Mouse (Mus musculus): ENCODE data around the gene Emilin1.

Gene Emilin1

DNA sequence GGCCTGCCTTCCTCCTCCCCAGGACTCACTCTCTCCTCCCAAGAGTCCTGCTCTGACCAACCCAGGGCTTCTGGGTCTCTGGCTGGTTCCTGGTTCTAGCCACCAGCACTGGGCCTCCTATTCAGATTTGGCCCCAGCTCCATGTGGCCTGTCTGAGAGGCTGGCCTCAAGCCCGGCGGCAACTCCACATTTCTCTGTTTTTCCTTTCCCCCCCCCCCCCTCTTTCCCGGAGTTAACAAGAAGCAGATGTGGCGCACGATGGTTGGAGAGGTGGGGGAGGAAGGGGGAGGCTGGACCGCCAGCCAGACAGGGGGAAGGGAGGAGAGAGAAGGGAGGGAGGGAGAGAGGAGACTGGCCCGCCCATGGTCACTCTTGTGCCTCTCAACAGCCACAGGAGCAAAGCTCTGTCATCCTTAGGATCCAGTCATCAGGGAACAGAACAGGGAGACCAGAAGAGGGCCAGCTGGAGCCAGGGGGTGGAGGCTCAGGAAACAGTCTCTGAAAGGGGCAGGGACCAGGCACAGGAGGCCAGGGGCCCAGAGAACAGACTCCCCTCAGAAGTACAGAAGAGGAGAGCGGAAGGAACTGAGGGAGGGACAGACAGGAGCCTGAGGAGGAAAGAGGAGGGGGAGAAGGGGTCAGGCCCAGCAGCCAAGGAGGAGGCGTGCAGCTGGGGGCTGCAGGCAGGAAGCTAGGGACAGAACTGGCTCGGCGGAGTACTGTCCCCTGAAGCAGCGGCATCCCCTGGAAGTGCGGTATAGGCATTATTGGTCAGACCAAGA, at the start of gene Emilin1:
Emilin1 (plus strand) TSS at position 343 of the 782 bp plus-strand sequence.
- ChIA-PET CTCF (interaction anchor here (0.7 to 1.8 kb wide), 8 partner anchors 8 to 138 kb away, joined by 3 to 10 read pairs (median 4); partner anchors contain the start of gene Khk (in 2 of the 4)), POLR2A (interaction anchor here (0.5 to 30.7 kb wide), 35 partner anchors 9 to 715 kb away, joined by 3 to 838 read pairs (median 4); partner anchors contain the start of genes Agbl5 (in 3 of the 4), Atraid (in 2 of the 4), Slc5a6 (in 2 of the 4) and Cad (in 1 of the 4))

- POLR2A ChIA-PET: interaction anchor here in 3 of 4 experiments (0.6 to 4.4 kb wide), 30 partner anchors 10 to 316 kb away, joined by 3 to 42 read pairs (median 4); partner anchors contain the start of genes Agbl5 (in 2 of the 3), Ost4 (in 2 of the 3), Atraid (in 1 of the 3) and Gm29609 (in 1 of the 3)
- CTCF ChIA-PET: interaction anchor here (0.5 to 2.2 kb wide), 21 partner anchors 10 to 263 kb away, joined by 3 to 8 read pairs (median 4); partner anchors contain the start of genes Khk (in 2 of the 4), Agbl5 (in 1 of the 4), Cgref1 (in 1 of the 4) and Dpysl5 (in 1 of the 4)
Observed at GRCm38 (mm10) chr5:30863852-30864251, 49.4 kb upstream of the Emilin1 start.

DNA sequence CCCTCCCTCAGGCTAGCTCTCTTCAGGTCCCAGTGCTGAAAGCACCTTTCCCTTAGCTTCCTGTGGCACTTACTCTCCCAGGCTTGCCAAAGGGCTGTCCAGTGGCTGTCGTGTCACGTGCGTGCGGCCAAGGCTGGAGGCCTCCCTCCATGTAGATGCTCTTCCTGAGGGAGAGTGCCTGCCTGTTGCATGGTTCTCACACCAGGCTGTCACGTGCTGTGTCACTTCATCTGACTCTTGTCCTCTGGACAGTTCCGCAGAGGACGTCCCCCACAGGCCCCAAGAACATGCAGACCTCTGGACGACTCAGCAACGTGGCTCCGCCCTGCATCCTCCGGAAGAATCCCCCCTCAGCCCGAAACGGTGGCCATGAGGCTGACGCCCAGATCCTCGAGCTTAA, 48.9 kb upstream of the Emilin1 start:
- ChIA-PET CTCF (interaction anchor here (0.5 to 2.2 kb wide), 23 partner anchors 9 to 262 kb away, joined by 3 to 8 read pairs (median 4); partner anchors contain the start of genes Khk (in 2 of the 4), Agbl5 (in 1 of the 4), Cgref1 (in 1 of the 4) and Dpysl5 (in 1 of the 4)), POLR2A (interaction anchor here (0.5 to 4.4 kb wide), 32 partner anchors 10 to 316 kb away, joined by 3 to 42 read pairs (median 4); partner anchors contain the start of genes Agbl5 (in 2 of the 4), Ost4 (in 2 of the 4), Atraid (in 1 of the 4) and Gm29609 (in 1 of the 4))

DNA sequence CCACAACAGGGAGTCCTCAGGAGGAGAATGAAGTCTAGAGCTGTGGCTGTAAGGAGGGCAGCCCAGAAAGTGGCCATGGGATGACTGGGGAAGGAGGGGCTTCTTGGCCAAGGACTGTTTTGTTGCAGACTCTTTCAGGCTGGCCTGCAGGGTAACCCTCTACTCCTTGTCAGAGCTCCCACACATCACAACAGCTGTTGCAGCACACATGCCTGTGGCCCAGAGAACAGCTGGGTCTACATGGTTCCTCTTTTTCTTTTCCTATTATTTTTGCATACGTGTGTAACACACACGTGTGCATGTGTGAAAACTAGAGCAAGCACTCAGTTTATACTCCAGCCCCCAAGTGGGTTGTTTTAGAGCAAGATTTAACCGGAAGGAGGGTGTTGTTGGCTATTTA, 46.3 kb upstream of the Emilin1 start:
- POLR2A ChIA-PET: interaction anchor here in 2 of 4 experiments (0.5 to 1.1 kb wide), 2 partner anchors 12 to 15 kb away, joined by 3 read pairs; no protein-coding TSS in a partner anchor

DNA sequence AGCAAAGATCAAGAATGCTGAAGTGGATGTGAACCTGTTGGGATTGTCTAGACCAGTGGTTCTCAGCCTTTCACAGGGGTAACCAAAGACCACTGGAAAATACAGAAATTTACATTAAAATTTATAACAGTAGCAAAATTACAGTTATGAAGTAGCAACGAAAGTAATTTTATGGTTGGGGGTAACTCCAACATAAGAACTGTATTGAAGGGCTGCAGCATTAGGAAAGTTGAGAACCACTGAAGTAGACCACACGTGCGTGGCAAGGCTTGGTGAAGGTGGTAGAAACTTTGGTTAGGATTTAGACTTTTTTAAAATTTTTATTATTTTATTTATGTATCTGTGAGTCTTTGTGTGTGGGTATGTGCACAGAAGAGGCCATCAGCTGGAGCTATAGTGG, 45.5 kb upstream of the Emilin1 start, which contains the start of gene Tmem214:
Tmem214 (plus strand) TSS at position 301 of the 400 bp plus-strand sequence.
- ChIA-PET CTCF (no interaction called here), POLR2A (interaction anchor here in 2 of 4 experiments (1.5 to 16.7 kb wide), 6 partner anchors 9 to 155 kb away, joined by 4 to 222 read pairs (median 16); partner anchors contain the start of genes Agbl5 (in 2 of the 2) and Ost4 (in 1 of the 2))

More for the DNA sequence above, 46.3 kb upstream of the Emilin1 start:
- CTCF ChIA-PET: no interaction called here

DNA sequence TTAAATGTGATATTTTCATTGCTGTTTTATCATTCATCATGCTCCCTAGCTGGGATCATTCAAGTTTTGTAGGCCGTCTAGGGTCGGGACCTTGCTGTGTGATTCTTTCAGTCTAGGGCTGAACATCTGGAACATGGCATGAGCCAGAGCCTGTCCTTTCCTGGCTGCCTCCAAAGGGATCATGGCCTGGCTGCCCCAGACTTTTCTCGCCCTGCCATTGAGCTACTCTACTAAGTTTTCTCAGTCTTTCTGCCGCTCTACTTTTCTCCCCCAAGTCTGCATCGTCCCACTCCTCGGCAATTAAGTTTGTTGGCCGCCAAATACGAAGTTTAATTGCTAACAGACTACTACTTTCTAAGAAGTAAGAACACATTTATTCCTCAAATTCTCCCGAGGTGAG, 44.2 kb upstream of the Emilin1 start:
- CTCF ChIA-PET: interaction anchor here in 2 of 4 experiments (0.8 to 1.4 kb wide), 4 partner anchors 53 to 172 kb away, joined by 3 to 5 read pairs (median 4); partner anchors contain the start of gene Khk (in 1 of the 2)
- POLR2A ChIA-PET: interaction anchor here in 3 of 4 experiments (0.8 to 16.7 kb wide), 50 partner anchors 8 to 311 kb away, joined by 3 to 222 read pairs (median 4); partner anchors contain the start of genes Atraid (in 3 of the 3), Slc5a6 (in 3 of the 3), Agbl5 (in 2 of the 3) and Dpysl5 (in 2 of the 3)

GRCm38 (mm10) chr5:30869405-30870130, 43.6 kb upstream of the Emilin1 start:
- ChIA-PET POLR2A (interaction anchor here (0.6 to 16.7 kb wide), 54 partner anchors 8 to 464 kb away, joined by 3 to 222 read pairs (median 4); partner anchors contain the start of genes Atraid (in 3 of the 4), Slc5a6 (in 3 of the 4), Agbl5 (in 2 of the 4) and Dpysl5 (in 2 of the 4)), CTCF (interaction anchor here in 2 of 4 experiments (0.5 to 1.4 kb wide), 5 partner anchors 46 to 172 kb away, joined by 3 to 5 read pairs (median 4); partner anchors contain the start of gene Khk (in 1 of the 2))

DNA sequence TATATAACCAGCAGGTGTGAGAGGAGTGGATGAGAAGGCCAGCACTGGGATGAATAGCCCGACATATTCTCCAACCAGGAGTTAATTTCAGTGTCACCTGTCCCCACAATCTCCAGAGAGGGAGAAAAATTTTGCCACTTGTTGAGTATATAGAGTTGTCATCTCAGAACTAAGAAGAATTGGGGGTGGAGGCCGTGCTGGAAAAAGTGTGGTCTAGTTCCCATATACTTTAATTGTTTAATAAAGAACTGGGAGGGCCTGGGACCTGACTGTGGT, 43.1 kb upstream of the Emilin1 start:
- ChIA-PET POLR2A (interaction anchor here (0.6 to 16.7 kb wide), 52 partner anchors 8 to 464 kb away, joined by 3 to 222 read pairs (median 4); partner anchors contain the start of genes Agbl5 (in 2 of the 4), Atraid (in 2 of the 4), Emilin1 (in 2 of the 4) and Ost4 (in 2 of the 4)), CTCF (interaction anchor here in 2 of 4 experiments (0.5 to 1.4 kb wide), 3 partner anchors 45 to 128 kb away, joined by 4 to 5 read pairs (median 4); no protein-coding TSS in a partner anchor)

GRCm38 (mm10) chr5:30872574-30872973, 40.6 kb upstream of the Emilin1 start:
- POLR2A ChIA-PET: interaction anchor here in 3 of 4 experiments (0.9 to 16.7 kb wide), 6 partner anchors 15 to 57 kb away, joined by 3 to 222 read pairs (median 8); partner anchors contain the start of genes Agbl5 (in 2 of the 3) and Khk (in 1 of the 3)
- CTCF ChIA-PET: interaction anchor here in 1 of 4 experiments (1.2 kb wide), 1 partner anchor 45 kb away, joined by 4 read pairs; no protein-coding TSS in a partner anchor

DNA sequence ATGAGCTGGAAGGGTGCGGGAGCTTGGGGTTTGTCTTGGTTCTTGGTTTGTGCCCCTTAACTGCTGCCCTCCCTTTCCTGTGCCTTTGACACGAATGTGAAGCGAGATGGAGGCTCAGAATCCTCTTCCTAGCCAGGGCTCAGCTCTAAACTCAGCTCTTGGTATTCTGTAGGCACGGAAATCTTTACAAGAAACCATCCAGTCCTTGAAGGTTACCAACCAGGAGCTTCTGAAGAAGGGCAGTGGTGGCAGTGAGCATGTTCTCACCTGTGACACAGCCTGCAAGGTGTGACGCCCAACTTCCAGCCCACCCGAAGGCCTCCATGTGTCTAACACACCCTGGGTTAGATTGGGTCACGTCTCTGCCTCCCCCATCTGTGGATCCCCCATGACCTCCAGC, 38.8 kb upstream of the Emilin1 start:
- CTCF ChIA-PET: interaction anchor here in 3 of 4 experiments (0.6 to 1.2 kb wide), 5 partner anchors 22 to 174 kb away, joined by 3 to 4 read pairs (median 3); partner anchors contain the start of gene Atraid (in 1 of the 3)
- POLR2A ChIA-PET: interaction anchor here (0.6 to 16.7 kb wide), 12 partner anchors 10 to 157 kb away, joined by 3 to 222 read pairs (median 6); partner anchors contain the start of genes Agbl5 (in 2 of the 4) and Ost4 (in 2 of the 4)

GRCm38 (mm10) chr5:30878616-30879015, 34.6 kb upstream of the Emilin1 start:
- ChIA-PET POLR2A (interaction anchor here in 3 of 4 experiments (0.6 to 16.7 kb wide), 19 partner anchors 9 to 223 kb away, joined by 3 to 222 read pairs (median 4); partner anchors contain the start of genes Agbl5 (in 2 of the 3), Atraid (in 1 of the 3), Emilin1 (in 1 of the 3) and Khk (in 1 of the 3)), CTCF (interaction anchor here in 2 of 4 experiments (0.6 to 1.5 kb wide), 3 partner anchors 15 to 358 kb away, joined by 3 to 5 read pairs (median 4); no protein-coding TSS in a partner anchor)

GRCm38 (mm10) chr5:30879347-30879943, 33.8 kb upstream of the Emilin1 start:
- ChIA-PET POLR2A (interaction anchor here in 3 of 4 experiments (0.8 to 16.7 kb wide), 14 partner anchors 9 to 169 kb away, joined by 3 to 222 read pairs (median 6); partner anchors contain the start of genes Agbl5 (in 2 of the 3), Atraid (in 1 of the 3), Khk (in 1 of the 3) and Ost4 (in 1 of the 3)), CTCF (interaction anchor here in 3 of 4 experiments (0.6 to 1.7 kb wide), 7 partner anchors 11 to 359 kb away, joined by 3 to 6 read pairs (median 3); no protein-coding TSS in a partner anchor)

GRCm38 (mm10) chr5:30881839-30882238, 31.4 kb upstream of the Emilin1 start:
- CTCF ChIA-PET: interaction anchor here in 1 of 4 experiments (1.1 kb wide), 1 partner anchor 39 kb away, joined by 3 read pairs; the partner anchor contains the start of gene Khk
- POLR2A ChIA-PET: interaction anchor here (0.6 to 16.7 kb wide), 10 partner anchors 10 to 164 kb away, joined by 3 to 222 read pairs (median 4); partner anchors contain the start of genes Agbl5 (in 1 of the 4) and Ost4 (in 1 of the 4)

DNA sequence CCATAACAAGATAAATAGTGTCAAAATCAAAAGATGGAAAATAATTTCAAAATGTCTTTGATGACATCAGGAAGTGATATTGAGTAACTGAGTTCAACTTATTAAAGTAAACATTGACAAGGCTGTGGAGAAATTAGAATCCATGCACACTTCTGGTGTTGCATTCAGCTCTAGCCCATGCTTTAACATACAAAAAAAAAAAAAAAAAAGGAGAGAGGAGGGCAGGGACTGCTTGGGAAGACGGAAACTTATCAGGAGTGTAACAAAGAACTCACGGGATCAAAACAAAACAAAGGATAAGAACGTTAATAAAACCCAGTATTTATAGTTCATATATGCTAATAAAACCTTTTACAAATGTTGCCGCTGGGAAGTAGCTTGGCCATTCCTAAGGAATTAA, 27.0 kb upstream of the Emilin1 start:
- CTCF ChIA-PET: interaction anchor here in 3 of 4 experiments (0.6 kb wide), 3 partner anchors 44 to 249 kb away, joined by 4 to 7 read pairs (median 6); no protein-coding TSS in a partner anchor
- POLR2A ChIA-PET: interaction anchor here in 3 of 4 experiments (0.6 to 25.6 kb wide), 22 partner anchors 10 to 295 kb away, joined by 3 to 838 read pairs (median 8); partner anchors contain the start of genes Ost4 (in 3 of the 3), Dpysl5 (in 2 of the 3), Emilin1 (in 2 of the 3) and Khk (in 2 of the 3)

DNA sequence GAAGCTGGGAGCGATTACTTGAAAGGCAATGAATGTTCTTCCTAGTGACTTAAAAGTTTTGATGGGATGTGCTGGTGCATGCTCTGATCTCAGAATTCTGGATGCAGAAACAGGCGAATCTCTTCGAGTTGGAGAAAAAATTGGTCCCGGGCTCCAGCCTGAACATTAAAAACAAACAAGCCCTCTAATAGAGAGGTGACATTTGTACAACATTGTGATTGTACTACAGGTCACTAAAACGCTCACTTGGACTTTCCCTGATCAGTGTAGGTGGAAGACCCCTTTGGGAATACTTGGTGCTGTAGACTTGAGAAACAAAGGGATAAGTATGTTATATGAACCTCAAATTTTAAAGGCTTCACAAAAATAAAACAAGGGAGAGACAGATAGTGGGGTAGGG, 26.5 kb upstream of the Emilin1 start:
- CTCF ChIA-PET: interaction anchor here in 2 of 4 experiments (0.6 to 3.2 kb wide), 10 partner anchors 13 to 249 kb away, joined by 3 to 15 read pairs (median 5); partner anchors contain the start of genes Atraid (in 1 of the 2), Khk (in 1 of the 2), Ost4 (in 1 of the 2) and Slc5a6 (in 1 of the 2)
- POLR2A ChIA-PET: interaction anchor here (0.6 to 25.6 kb wide), 83 partner anchors 10 to 779 kb away, joined by 3 to 838 read pairs (median 5); partner anchors contain the start of genes Ost4 (in 4 of the 4), Dpysl5 (in 3 of the 4), Emilin1 (in 3 of the 4) and Khk (in 3 of the 4)
